Mouse (Mus musculus) gastrocnemius, adult 8-10 months (tissue): Measurements from ENCODE around the gene Vmn1r53. TPM values are rescaled to one million over a fixed set of nuclear protein-coding genes. Genes with fewer than 3 reads are reported as not detected.
"Not testable (repeated sequence)": the region's sequence is repeated elsewhere in the genome, so short reads cannot be mapped to it uniquely, and the experiment has no call there.

ENCODE experiments used
- DNase-seq, 2 experiments: peaks; one replicate each; pipeline ENCODE4 v3.0.0; 2022; ENCODE audit warnings: low spot score in 2 of 2
- total RNA-seq, 4 experiments: library from RNA; stranded (reverse); gene quantifications; 2 replicates each; pipeline ENCODE4 v1.2.4; 2022

The Vmn1r53 gene
- total RNA-seq: not detected

- no peak for DNase-seq
Measured at GRCm38 (mm10) chr6:90224338-90224737, at the start of gene Vmn1r53. Gene Vmn1r53, minus strand, starts transcription at chr6:90224438.

DNA sequence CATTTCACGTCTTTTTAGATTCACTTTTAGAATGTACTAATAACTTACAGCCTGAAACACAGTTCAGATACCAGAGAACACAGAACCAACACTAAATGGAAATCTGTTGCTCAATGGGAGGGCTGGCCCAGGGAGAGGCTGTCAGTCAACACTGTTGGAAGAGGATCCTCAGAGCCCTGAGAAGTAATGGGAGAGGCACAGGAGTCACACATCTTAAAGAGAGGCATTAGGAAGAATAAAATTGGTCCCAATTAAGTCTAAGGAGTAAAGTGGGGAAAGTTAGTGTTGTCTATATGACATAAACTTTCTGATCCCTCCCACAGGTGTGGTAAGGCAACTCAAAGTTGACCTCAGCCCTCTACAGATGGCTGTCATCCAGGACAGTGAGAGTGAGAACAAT lies 21.8 kb upstream of the Vmn1r53 start, which contains the start of gene Vmn1r54:
TSS of gene Vmn1r54 (plus strand) at position 301 of the 400 bp plus-strand sequence.
- no peak for DNase-seq

GRCm38 (mm10) chr6:90244019-90244418 lies 19.8 kb upstream of the Vmn1r53 start:
- no peak for DNase-seq

GRCm38 (mm10) chr6:90232681-90233080 lies 8.4 kb upstream of the Vmn1r53 start:
- DNase-seq: no peak

GRCm38 (mm10) chr6:90232114-90232513 lies 7.9 kb upstream of the Vmn1r53 start:
- not testable (repeated sequence) for DNase-seq

DNA sequence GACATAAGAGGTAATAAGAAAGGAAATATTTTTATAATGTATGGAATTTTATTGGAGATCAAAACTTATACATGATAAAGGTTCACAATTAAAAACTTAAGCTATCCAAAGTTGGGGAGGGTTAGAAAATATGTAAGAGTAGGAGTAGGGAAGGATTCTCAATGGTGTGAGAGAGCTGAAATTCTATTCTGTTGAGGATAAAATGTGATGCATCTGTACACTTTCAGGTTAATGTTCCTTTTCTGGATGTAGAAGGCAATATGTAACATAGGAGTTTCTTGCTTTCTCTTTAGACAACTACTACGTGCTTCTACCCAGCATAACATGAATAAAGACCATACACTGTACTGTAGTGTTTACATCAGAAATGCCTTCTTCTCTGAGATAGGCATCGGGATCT lies 21.7 kb downstream of the Vmn1r53 start, which contains the start of gene V1ra8:
TSS of gene V1ra8 (plus strand) at position 301 of the 400 bp plus-strand sequence.
- not testable (repeated sequence) for DNase-seq

DNA sequence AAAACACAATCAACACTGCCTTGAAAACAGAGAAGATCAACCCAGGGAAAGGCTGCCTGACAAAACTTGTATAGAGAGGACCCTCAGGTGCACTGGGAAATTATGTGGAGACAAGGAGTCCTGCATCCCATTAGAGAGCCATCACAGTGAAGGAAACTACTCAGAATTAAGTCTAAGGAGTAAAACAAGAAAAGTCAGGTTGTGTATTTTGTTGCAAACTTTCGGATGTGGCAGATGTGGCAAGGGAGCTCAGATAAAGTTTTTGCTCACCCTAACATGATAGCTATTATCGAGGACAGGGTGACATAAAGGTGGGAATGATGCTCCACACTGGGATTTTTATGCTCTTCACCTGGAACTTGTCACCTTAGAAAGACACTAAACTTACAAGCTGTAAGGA lies 49.7 kb downstream of the Vmn1r53 start, which contains the start of gene Vmn1r52:
TSS of gene Vmn1r52 (plus strand) at position 301 of the 400 bp plus-strand sequence.
- DNase-seq: no peak

Other genes starting within 250 kb of the Vmn1r53 start
- gene Vmn1r47, start 208.3 kb downstream of the Vmn1r53 start, total RNA-seq: not detected
- not detected for gene Vmn1r48, start 187.6 kb downstream of the Vmn1r53 start, total RNA-seq
- not detected for gene Vmn1r49, start 145.9 kb downstream of the Vmn1r53 start, total RNA-seq
- not detected for gene Vmn1r50, start 123.0 kb downstream of the Vmn1r53 start, total RNA-seq
- not detected for gene Vmn1r51, start 101.8 kb downstream of the Vmn1r53 start, total RNA-seq
- not detected for gene Vmn1r52, start 49.6 kb downstream of the Vmn1r53 start, total RNA-seq
- gene V1ra8, start 21.6 kb downstream of the Vmn1r53 start, total RNA-seq: not detected
- not detected for gene Vmn1r54, start 21.9 kb upstream of the Vmn1r53 start, total RNA-seq
- gene BC048671, start 76.8 kb upstream of the Vmn1r53 start, total RNA-seq: not detected
- gene Chst13, start 100.7 kb upstream of the Vmn1r53 start, total RNA-seq: not detected
- gene Uroc1, start 108.8 kb upstream of the Vmn1r53 start, total RNA-seq: under 1 TPM in 1 of 4 experiments, not detected in 3; 0.11 TPM
- 10 to 100 TPM; 11.6 to 14.2 (median 12.1) TPM for gene Zxdc, start 145.1 kb upstream of the Vmn1r53 start, total RNA-seq
- gene Cfap100, start 204.4 kb upstream of the Vmn1r53 start, total RNA-seq: under 1 TPM in 1 of 4 experiments, not detected in 3; 0.56 TPM
- 10 to 100 TPM; 26.7 to 83.2 (median 44.3) TPM for gene Klf15, start 238.1 kb upstream of the Vmn1r53 start, total RNA-seq